Mouse (Mus musculus): ENCODE results near the gene Zfand3. TPM values are rescaled to one million over a fixed set of nuclear protein-coding genes. Genes with fewer than 3 reads are reported as not detected.

Gene Zfand3
- polyA plus RNA-seq, 1 experiment from 2014 or later: 61.7 TPM

- no peaks in the 10 kb centered on the region for H3K9me3 ChIP-seq (ENCODE audit: control insufficient read depth, low read length)
- no peaks in the 10 kb centered on the region for H3K27me3 ChIP-seq (ENCODE audit: control insufficient read depth, insufficient read depth, low read length)
- ATAC-seq (ENCODE audit: low FRiP score): no peak
- peaks cover 8% of the 10 kb centered on the region for H3K4me1 ChIP-seq (replicated peaks; ENCODE audit: control insufficient read depth, insufficient read depth, low read length)
- H3K27ac ChIP-seq (ENCODE audit: low read depth, low read length): no peak overlapping the region
- no peak overlapping the region for H3K9ac ChIP-seq (ENCODE audit: low read depth, low read length)
- H3K4me3 ChIP-seq (ENCODE audit: low read depth, low read length): no peak overlapping the region
- no peaks in the 10 kb centered on the region for H3K36me3 ChIP-seq (ENCODE audit: control insufficient read depth, insufficient read depth, low read length)
- no peak for DNase-seq (ENCODE audit: low spot score)
- no peak overlapping the region for H3K4me2 ChIP-seq (replicated peaks; ENCODE audit: low read depth, low read length)
- 91% methylated on average over 6 of the region's 6 CpGs for WGBS
Measured at GRCm38 (mm10) chr17:30187154-30187553, 182.6 kb downstream of the Zfand3 start.

GRCm38 (mm10) chr17:30187581-30187980 is 183.0 kb downstream of the Zfand3 start:
- no peak overlapping the region for H3K4me3 ChIP-seq (ENCODE audit: low read depth, low read length)
- H3K9ac ChIP-seq (ENCODE audit: low read depth, low read length): no peak overlapping the region
- no peaks in the 10 kb centered on the region for H3K9me3 ChIP-seq (ENCODE audit: control insufficient read depth, low read length)
- H3K4me1 ChIP-seq (replicated peaks; ENCODE audit: control insufficient read depth, insufficient read depth, low read length): peaks cover 8% of the 10 kb centered on the region
- WGBS: 66% methylated on average over 5 of the region's 5 CpGs
- no peaks in the 10 kb centered on the region for H3K36me3 ChIP-seq (ENCODE audit: control insufficient read depth, insufficient read depth, low read length)
- no peaks in the 10 kb centered on the region for H3K27me3 ChIP-seq (ENCODE audit: control insufficient read depth, insufficient read depth, low read length)
- H3K4me2 ChIP-seq (replicated peaks; ENCODE audit: low read depth, low read length): no peak overlapping the region
- ATAC-seq (ENCODE audit: low FRiP score): no peak
- DNase-seq (ENCODE audit: low spot score): no peak
- peak overlapping the region; percentile 75 for H3K27ac ChIP-seq (ENCODE audit: low read depth, low read length)

- H3K9me3 ChIP-seq (ENCODE audit: control insufficient read depth, low read length): no peaks in the 10 kb centered on the region
- peak overlapping the region; percentile 75; the same call in 1 of the 2 replicates for H3K27ac ChIP-seq (ENCODE audit: low read depth, low read length)
- no peaks in the 10 kb centered on the region for H3K27me3 ChIP-seq (ENCODE audit: control insufficient read depth, insufficient read depth, low read length)
- DNase-seq (ENCODE audit: low spot score) (peak; percentile 36), ATAC-seq (ENCODE audit: low FRiP score) (no peak)
- WGBS: 31% methylated on average over 20 of the region's 20 CpGs
- 0 out of 2 replicates have a peak overlapping the region, but pooled peaks have one; percentile 31 for H3K9ac ChIP-seq (ENCODE audit: low read depth, low read length)
- H3K4me2 ChIP-seq (replicated peaks; ENCODE audit: low read depth, low read length): no peak overlapping the region
- no peak overlapping the region for H3K4me3 ChIP-seq (ENCODE audit: low read depth, low read length)
- H3K36me3 ChIP-seq (ENCODE audit: control insufficient read depth, insufficient read depth, low read length): no peaks in the 10 kb centered on the region
- peaks cover 8% of the 10 kb centered on the region for H3K4me1 ChIP-seq (replicated peaks; ENCODE audit: control insufficient read depth, insufficient read depth, low read length)
Measured at GRCm38 (mm10) chr17:30188031-30188981, 183.8 kb downstream of the Zfand3 start.

- no peak overlapping the region for H3K27ac ChIP-seq (ENCODE audit: low read depth, low read length)
- DNase-seq (ENCODE audit: low spot score) (no peak), ATAC-seq (ENCODE audit: low FRiP score) (no peak)
- H3K4me3 ChIP-seq (ENCODE audit: low read depth, low read length): no peak overlapping the region
- peaks cover 8% of the 10 kb centered on the region for H3K4me1 ChIP-seq (replicated peaks; ENCODE audit: control insufficient read depth, insufficient read depth, low read length)
- H3K9ac ChIP-seq (ENCODE audit: low read depth, low read length): no peak overlapping the region
- no peaks in the 10 kb centered on the region for H3K36me3 ChIP-seq (ENCODE audit: control insufficient read depth, insufficient read depth, low read length)
- no peaks in the 10 kb centered on the region for H3K27me3 ChIP-seq (ENCODE audit: control insufficient read depth, insufficient read depth, low read length)
- no peak overlapping the region for H3K4me2 ChIP-seq (replicated peaks; ENCODE audit: low read depth, low read length)
- H3K9me3 ChIP-seq (ENCODE audit: control insufficient read depth, low read length): no peaks in the 10 kb centered on the region
- WGBS: 69% methylated on average over 11 of the region's 11 CpGs
Measured at GRCm38 (mm10) chr17:30191097-30191640, 186.6 kb downstream of the Zfand3 start.

GRCm38 (mm10) chr17:30192416-30193005 is 188.0 kb downstream of the Zfand3 start:
- H3K4me3 ChIP-seq (ENCODE audit: low read depth, low read length): no peak overlapping the region
- H3K4me2 ChIP-seq (replicated peaks; ENCODE audit: low read depth, low read length): no peak overlapping the region
- peaks cover 4% of the 10 kb centered on the region for H3K4me1 ChIP-seq (replicated peaks; ENCODE audit: control insufficient read depth, insufficient read depth, low read length)
- no peaks in the 10 kb centered on the region for H3K36me3 ChIP-seq (ENCODE audit: control insufficient read depth, insufficient read depth, low read length)
- no peak for ATAC-seq (ENCODE audit: low FRiP score)
- no peaks in the 10 kb centered on the region for H3K27me3 ChIP-seq (ENCODE audit: control insufficient read depth, insufficient read depth, low read length)
- 93% methylated on average over 26 of the region's 26 CpGs for whole genome bisulfite sequencing
- H3K9ac ChIP-seq (ENCODE audit: low read depth, low read length): no peak overlapping the region
- H3K9me3 ChIP-seq (ENCODE audit: control insufficient read depth, low read length): no peaks in the 10 kb centered on the region
- no peak for DNase-seq (ENCODE audit: low spot score)
- H3K27ac ChIP-seq (ENCODE audit: low read depth, low read length): no peak overlapping the region

GRCm38 (mm10) chr17:30193615-30194014 is 189.1 kb downstream of the Zfand3 start:
- Histone ChIP-seq H3K27me3 (ENCODE audit: control insufficient read depth, insufficient read depth, low read length) (no peaks in the 10 kb centered on the region), H3K9me3 (ENCODE audit: control insufficient read depth, low read length) (no peaks in the 10 kb centered on the region), H3K27ac (ENCODE audit: low read depth, low read length) (no peak overlapping the region), H3K4me2 (replicated peaks; ENCODE audit: low read depth, low read length) (no peak overlapping the region), H3K4me1 (replicated peaks; ENCODE audit: control insufficient read depth, insufficient read depth, low read length) (peaks cover 4% of the 10 kb centered on the region), H3K4me3 (ENCODE audit: low read depth, low read length) (no peak overlapping the region), H3K9ac (ENCODE audit: low read depth, low read length) (no peak overlapping the region), H3K36me3 (ENCODE audit: control insufficient read depth, insufficient read depth, low read length) (no peaks in the 10 kb centered on the region)
- 98% methylated on average over 2 of the region's 2 CpGs for WGBS
- no peak for ATAC-seq (ENCODE audit: low FRiP score)
- no peak for DNase-seq (ENCODE audit: low spot score)

- no peaks in the 10 kb centered on the region for H3K27me3 ChIP-seq (ENCODE audit: control insufficient read depth, insufficient read depth, low read length)
- WGBS: 79% methylated on average over 3 of the region's 3 CpGs
- peaks cover 2% of the 10 kb centered on the region for H3K4me1 ChIP-seq (replicated peaks; ENCODE audit: control insufficient read depth, insufficient read depth, low read length)
- H3K4me3 ChIP-seq (ENCODE audit: low read depth, low read length): no peak overlapping the region
- DNase-seq (ENCODE audit: low spot score) (no peak), ATAC-seq (ENCODE audit: low FRiP score) (no peak)
- 0 out of 2 replicates have a peak overlapping the region, but pooled peaks have one; percentile 30 for H3K27ac ChIP-seq (ENCODE audit: low read depth, low read length)
- no peaks in the 10 kb centered on the region for H3K36me3 ChIP-seq (ENCODE audit: control insufficient read depth, insufficient read depth, low read length)
- no peak overlapping the region for H3K9ac ChIP-seq (ENCODE audit: low read depth, low read length)
- H3K4me2 ChIP-seq (replicated peaks; ENCODE audit: low read depth, low read length): no peak overlapping the region
- H3K9me3 ChIP-seq (ENCODE audit: control insufficient read depth, low read length): no peaks in the 10 kb centered on the region
Measured at GRCm38 (mm10) chr17:30194091-30194490, 189.6 kb downstream of the Zfand3 start.

GRCm38 (mm10) chr17:30194629-30195445 is 190.3 kb downstream of the Zfand3 start:
- Histone ChIP-seq H3K9me3 (ENCODE audit: control insufficient read depth, low read length) (no peaks in the 10 kb centered on the region), H3K4me3 (ENCODE audit: low read depth, low read length) (no peak overlapping the region), H3K27me3 (ENCODE audit: control insufficient read depth, insufficient read depth, low read length) (no peaks in the 10 kb centered on the region), H3K36me3 (ENCODE audit: control insufficient read depth, insufficient read depth, low read length) (no peaks in the 10 kb centered on the region), H3K9ac (ENCODE audit: low read depth, low read length) (no peak overlapping the region), H3K4me2 (replicated peaks; ENCODE audit: low read depth, low read length) (no peak overlapping the region), H3K27ac (ENCODE audit: low read depth, low read length) (peak overlapping the region; percentile 51; the same call in 1 of the 2 replicates), H3K4me1 (replicated peaks; ENCODE audit: control insufficient read depth, insufficient read depth, low read length) (peaks cover 2% of the 10 kb centered on the region)
- no peak for ATAC-seq (ENCODE audit: low FRiP score)
- no peak for DNase-seq (ENCODE audit: low spot score)
- WGBS: 80% methylated on average over 11 of the region's 11 CpGs

All from hindbrain, embryonic 11.5 days (tissue).